Mouse (Mus musculus) small intestine, adult 2 months (tissue): ENCODE measurements around the gene Fasn.
"Not testable (repeated sequence)": the region's sequence is repeated elsewhere in the genome, so short reads cannot be mapped to it uniquely, and the experiment has no call there.

Experiments
- CTCF ChIP-seq: fragments of 200-500 bp; IDR thresholded peaks from 2 replicates; pipeline ENCODE4 v1.5.1; 2012; ENCODE audit warnings: low read depth, mild to moderate bottlenecking, control low read depth, inconsistent platforms, low read length, moderate library complexity, mixed read lengths; ENCODE audit not compliant: insufficient replicate concordance, insufficient read length; ENCODE audit errors: extremely low read depth
- POLR2A ChIP-seq: fragments of 200-500 bp; IDR thresholded peaks from 2 replicates; pipeline ENCODE4 v1.6.1; 2012; ENCODE audit warnings: low read depth, mild to moderate bottlenecking, control low read depth, inconsistent platforms, low read length, moderate library complexity

- TF ChIP-seq CTCF, POLR2A: not testable (repeated sequence)
These were observed 61.7 kb downstream of the Fasn start, which contains the start of gene Hmga1b for GRCm38 (mm10) chr11:120762672-120763041.
